Mouse (Mus musculus): ENCODE measurements around the gene Slc5a11. TPM values are rescaled to one million over a fixed set of nuclear protein-coding genes. Genes with fewer than 3 reads are reported as not detected.

Slc5a11 gene
- polyA plus RNA-seq (2012; rRNA removed) = 0.20 and 0.30 TPM in 2 replicates

GRCm38 (mm10) chr7:123214365-123215075 lies at the start of gene Slc5a11:
TSS of gene Slc5a11 (plus strand) at chr7:123214780.

Other genes starting within 250 kb of the Slc5a11 start
- gene Rbbp6, start 249.1 kb upstream of the Slc5a11 start, polyA plus RNA-seq (2012; rRNA removed) = 14.0 and 15.9 TPM in 2 replicates
- 13.0 and 15.8 TPM in 2 replicates for gene Tnrc6a, start 90.9 kb upstream of the Slc5a11 start, polyA plus RNA-seq (2012; rRNA removed)
- 13.8 and 14.1 TPM in 2 replicates for gene Lcmt1, start 155.0 kb downstream of the Slc5a11 start, polyA plus RNA-seq (2012; rRNA removed)
- gene Arhgap17, start 155.1 kb downstream of the Slc5a11 start, polyA plus RNA-seq (2012; rRNA removed) = 8.1 and 8.8 TPM in 2 replicates
- gene Aqp8, start 247.5 kb downstream of the Slc5a11 start, polyA plus RNA-seq (2012; rRNA removed) = 200 and 318 TPM in 2 replicates

All from liver, embryonic 18 days (tissue).